Mouse (Mus musculus) urinary bladder, adult 2 months (tissue): Measurements from ENCODE around the gene Olfr1238. TPM values are rescaled to one million over a fixed set of nuclear protein-coding genes. Genes with fewer than 3 reads are reported as not detected.

Experiments used
- DNase-seq: peaks from one replicate; pipeline ENCODE4 v3.0.0; 2022; ENCODE audit warnings: low spot score
- polyA plus RNA-seq: library from polyadenylated mRNA; depleted of rRNA; stranded (reverse); fragments of >200 nt; gene quantifications from 2 replicates; pipeline ENCODE4 v1.2.3, GENCODE M21; 2012; rRNA removed

The Olfr1238 gene
- not detected in 2 replicates for polyA plus RNA-seq

- no peak for DNase-seq
Measured at GRCm38 (mm10) chr2:89409576-89409975, at the start of gene Olfr1238. Olfr1238 (minus strand) TSS chr2:89409676.

DNA sequence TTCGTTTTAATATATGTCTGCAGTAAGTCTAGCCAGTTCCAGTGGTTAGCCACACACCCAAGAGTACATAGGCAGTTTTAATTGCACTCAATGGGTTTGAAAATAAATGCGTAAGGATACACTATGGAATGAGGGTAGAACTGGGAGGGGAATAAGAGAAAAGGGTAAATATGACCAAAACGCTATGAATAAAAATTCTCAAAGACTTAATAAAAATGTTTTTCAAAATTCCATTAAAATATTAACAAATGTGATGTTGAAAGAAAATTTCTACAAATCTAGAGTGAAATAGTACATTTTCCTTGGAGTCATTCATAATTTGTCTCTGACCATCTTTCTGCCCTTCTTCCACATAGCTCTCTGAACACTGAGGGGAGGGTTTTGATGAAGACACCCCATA is 33.4 kb upstream of the Olfr1238 start, which contains the start of gene Olfr1240:
Gene Olfr1240, minus strand, starts transcription at position 101 of the 400 bp plus-strand sequence.
- no peak for DNase-seq

- DNase-seq: no peak
Measured at GRCm38 (mm10) chr2:89420307-89420706, 10.8 kb upstream of the Olfr1238 start, which contains the start of gene Olfr1239. Olfr1239 (minus strand) TSS chr2:89420407.

GRCm38 (mm10) chr2:89414557-89414956 is 5.1 kb upstream of the Olfr1238 start:
- DNase-seq: no peak

DNA sequence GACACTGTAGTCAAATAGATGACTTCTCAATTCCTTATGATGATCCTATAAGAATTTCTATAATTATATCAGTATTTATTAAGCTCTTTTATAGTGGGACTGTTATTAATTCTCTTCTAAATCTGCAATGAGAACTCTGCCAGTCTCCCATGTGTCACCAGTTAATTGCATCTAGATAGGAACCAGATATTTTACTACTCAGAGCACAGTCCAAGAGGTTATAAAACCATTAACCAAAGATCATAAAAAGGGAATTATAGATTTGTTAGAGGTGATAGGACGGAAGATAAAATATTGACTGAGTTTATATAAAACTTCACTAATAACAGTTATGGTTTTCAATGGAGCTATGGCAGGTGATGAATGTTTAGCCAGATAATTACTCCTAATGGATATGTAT is 8.6 kb downstream of the Olfr1238 start:
- DNase-seq: no peak

DNA sequence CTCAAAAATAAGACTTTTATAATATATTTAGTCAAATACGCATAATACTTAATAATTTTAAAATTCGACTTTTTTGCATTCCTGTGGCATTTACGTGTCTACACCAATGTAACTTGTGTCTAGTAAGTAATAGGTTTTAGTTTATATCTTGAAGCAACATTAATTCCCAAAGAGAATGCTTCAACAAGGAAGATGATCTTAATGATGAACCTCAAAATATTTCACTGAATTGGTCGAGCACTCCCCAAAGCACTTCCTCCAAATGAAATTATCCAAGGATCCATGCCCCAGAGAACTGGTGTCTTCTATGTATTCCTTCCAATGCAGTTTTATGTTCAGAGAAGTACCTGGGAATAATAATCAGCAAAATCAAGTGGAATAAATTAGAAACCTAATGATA is 44.7 kb downstream of the Olfr1238 start, which contains the start of gene Olfr1234:
Gene Olfr1234, minus strand, starts transcription at position 101 of the 400 bp plus-strand sequence.
- no peak for DNase-seq

Other genes starting within 250 kb of the Olfr1238 start
- not detected in 2 replicates for gene Olfr1224-ps1, start 245.6 kb downstream of the Olfr1238 start, polyA plus RNA-seq
- gene Olfr1225, start 235.0 kb downstream of the Olfr1238 start, polyA plus RNA-seq: not detected in 2 replicates
- not detected in 2 replicates for gene Olfr1226, start 209.6 kb downstream of the Olfr1238 start, polyA plus RNA-seq
- not detected in 2 replicates for gene Olfr1228, start 155.6 kb downstream of the Olfr1238 start, polyA plus RNA-seq
- gene Olfr1229, start 121.7 kb downstream of the Olfr1238 start, polyA plus RNA-seq: not detected in 2 replicates
- not detected in 2 replicates for gene Olfr1230, start 112.4 kb downstream of the Olfr1238 start, polyA plus RNA-seq
- gene Olfr1231, start 102.6 kb downstream of the Olfr1238 start, polyA plus RNA-seq: not detected in 2 replicates
- not detected in 2 replicates for gene Olfr1232, start 80.0 kb downstream of the Olfr1238 start, polyA plus RNA-seq
- gene Olfr1233, start 67.3 kb downstream of the Olfr1238 start, polyA plus RNA-seq: not detected in 2 replicates
- not detected in 2 replicates for gene Olfr1234, start 44.8 kb downstream of the Olfr1238 start, polyA plus RNA-seq
- not detected in 2 replicates for gene Olfr1239, start 10.7 kb upstream of the Olfr1238 start, polyA plus RNA-seq
- not detected in 2 replicates for gene Olfr1240, start 33.3 kb upstream of the Olfr1238 start, polyA plus RNA-seq
- gene Olfr1241, start 77.5 kb upstream of the Olfr1238 start, polyA plus RNA-seq: not detected in 2 replicates
- gene Olfr1242, start 88.7 kb upstream of the Olfr1238 start, polyA plus RNA-seq: not detected in 2 replicates
- gene Olfr1243, start 121.8 kb upstream of the Olfr1238 start, polyA plus RNA-seq: not detected in 2 replicates
- not detected in 2 replicates for gene Olfr1245, start 168.8 kb upstream of the Olfr1238 start, polyA plus RNA-seq
- not detected in 2 replicates for gene Olfr1246, start 183.5 kb upstream of the Olfr1238 start, polyA plus RNA-seq
- not detected in 2 replicates for gene Olfr1247, start 204.5 kb upstream of the Olfr1238 start, polyA plus RNA-seq
- not detected in 2 replicates for gene Olfr1248, start 208.6 kb upstream of the Olfr1238 start, polyA plus RNA-seq
- gene Olfr1249, start 225.3 kb upstream of the Olfr1238 start, polyA plus RNA-seq: not detected in 2 replicates